Mouse (Mus musculus): Measurements from ENCODE around the gene Ppih. TPM values are rescaled to one million over a fixed set of nuclear protein-coding genes. Genes with fewer than 3 reads are reported as not detected.
A peak's percentile ranks its signal among the peaks of the same experiment; 100 is the strongest.

Gene Ppih
- polyA plus RNA-seq, 1 experiment from 2014 or later, result 91.9 TPM

GRCm38 (mm10) chr4:119333487-119333886 lies 13.1 kb upstream of the Ppih start:
- Histone ChIP-seq H3K9me3 (ENCODE audit: control insufficient read depth, low read length) (no peaks in the 10 kb centered on the region), H3K9ac (ENCODE audit: low read length) (no peak overlapping the region), H3K27me3 (ENCODE audit: control insufficient read depth, insufficient read depth, low read depth, low read length) (no peaks in the 10 kb centered on the region), H3K36me3 (ENCODE audit: control insufficient read depth, insufficient read depth, low read length) (no peaks in the 10 kb centered on the region), H3K4me3 (ENCODE audit: low read length) (no peak overlapping the region), H3K4me2 (ENCODE audit: low read depth, low read length) (no peak overlapping the region), H3K27ac (ENCODE audit: low read length) (no peak overlapping the region), H3K4me1 (replicated peaks; ENCODE audit: control insufficient read depth, insufficient read depth, low read length) (no peaks in the 10 kb centered on the region)
- 80% methylated on average over 6 of the region's 6 CpGs for WGBS
- ATAC-seq (ENCODE audit: low read depth), result no peak

GRCm38 (mm10) chr4:119320896-119321550 lies 677 bp upstream of the Ppih start:
- Histone ChIP-seq H3K9me3 (ENCODE audit: control insufficient read depth, low read length) (no peaks in the 10 kb centered on the region), H3K36me3 (ENCODE audit: control insufficient read depth, insufficient read depth, low read length) (peaks cover 6% of the 10 kb centered on the region), H3K4me1 (replicated peaks; ENCODE audit: control insufficient read depth, insufficient read depth, low read length) (peaks cover 14% of the 10 kb centered on the region), H3K9ac (ENCODE audit: low read length) (peak overlapping the region; percentile 71), H3K27ac (ENCODE audit: low read length) (peak overlapping the region; percentile 84), H3K4me2 (ENCODE audit: low read depth, low read length) (peak overlapping the region; percentile 94), H3K4me3 (ENCODE audit: low read length) (peak overlapping the region; percentile 76), H3K27me3 (ENCODE audit: control insufficient read depth, insufficient read depth, low read depth, low read length) (no peaks in the 10 kb centered on the region)
- ATAC-seq (ENCODE audit: low read depth), result peak; percentile 45; the same call in 1 of the 2 replicates
- 27% methylated on average over 10 of the region's 10 CpGs for WGBS

GRCm38 (mm10) chr4:119313756-119314155 lies 6.6 kb downstream of the Ppih start:
- 93% methylated on average over 1 of the region's 1 CpGs for WGBS
- H3K9ac ChIP-seq (ENCODE audit: low read length), result no peak overlapping the region
- no peak overlapping the region for H3K4me2 ChIP-seq (ENCODE audit: low read depth, low read length)
- ATAC-seq (ENCODE audit: low read depth), result no peak
- H3K9me3 ChIP-seq (ENCODE audit: control insufficient read depth, low read length), result no peaks in the 10 kb centered on the region
- H3K27ac ChIP-seq (ENCODE audit: low read length), result no peak overlapping the region
- no peak overlapping the region for H3K4me3 ChIP-seq (ENCODE audit: low read length)
- peaks cover 32% of the 10 kb centered on the region for H3K36me3 ChIP-seq (ENCODE audit: control insufficient read depth, insufficient read depth, low read length)
- no peaks in the 10 kb centered on the region for H3K27me3 ChIP-seq (ENCODE audit: control insufficient read depth, insufficient read depth, low read depth, low read length)
- H3K4me1 ChIP-seq (replicated peaks; ENCODE audit: control insufficient read depth, insufficient read depth, low read length), result no peaks in the 10 kb centered on the region

- 71% methylated on average over 5 of the region's 5 CpGs for WGBS
- Histone ChIP-seq H3K9ac (ENCODE audit: low read length) (no peak overlapping the region), H3K36me3 (ENCODE audit: control insufficient read depth, insufficient read depth, low read length) (peaks cover 10% of the 10 kb centered on the region), H3K4me3 (ENCODE audit: low read length) (no peak overlapping the region), H3K27me3 (ENCODE audit: control insufficient read depth, insufficient read depth, low read depth, low read length) (no peaks in the 10 kb centered on the region), H3K4me1 (replicated peaks; ENCODE audit: control insufficient read depth, insufficient read depth, low read length) (no peaks in the 10 kb centered on the region), H3K27ac (ENCODE audit: low read length) (no peak overlapping the region), H3K4me2 (ENCODE audit: low read depth, low read length) (no peak overlapping the region), H3K9me3 (ENCODE audit: control insufficient read depth, low read length) (no peaks in the 10 kb centered on the region)
- ATAC-seq (ENCODE audit: low read depth), result no peak
Observed at GRCm38 (mm10) chr4:119305418-119305817, 14.9 kb downstream of the Ppih start.

- no peaks in the 10 kb centered on the region for H3K4me1 ChIP-seq (replicated peaks; ENCODE audit: control insufficient read depth, insufficient read depth, low read length)
- H3K9ac ChIP-seq (ENCODE audit: low read length), result no peak overlapping the region
- H3K27ac ChIP-seq (ENCODE audit: low read length), result no peak overlapping the region
- no peak overlapping the region for H3K4me3 ChIP-seq (ENCODE audit: low read length)
- peaks cover 9% of the 10 kb centered on the region for H3K36me3 ChIP-seq (ENCODE audit: control insufficient read depth, insufficient read depth, low read length)
- H3K27me3 ChIP-seq (ENCODE audit: control insufficient read depth, insufficient read depth, low read depth, low read length), result no peaks in the 10 kb centered on the region
- ATAC-seq (ENCODE audit: low read depth), result no peak
- no peak overlapping the region for H3K4me2 ChIP-seq (ENCODE audit: low read depth, low read length)
- H3K9me3 ChIP-seq (ENCODE audit: control insufficient read depth, low read length), result no peaks in the 10 kb centered on the region
- 82% methylated on average over 8 of the region's 8 CpGs for WGBS
Observed at GRCm38 (mm10) chr4:119303291-119303690, 17.1 kb downstream of the Ppih start.

- Histone ChIP-seq H3K27ac (ENCODE audit: low read length) (no peak overlapping the region), H3K9me3 (ENCODE audit: control insufficient read depth, low read length) (no peaks in the 10 kb centered on the region), H3K4me1 (replicated peaks; ENCODE audit: control insufficient read depth, insufficient read depth, low read length) (no peaks in the 10 kb centered on the region), H3K4me3 (ENCODE audit: low read length) (no peak overlapping the region), H3K9ac (ENCODE audit: low read length) (no peak overlapping the region), H3K36me3 (ENCODE audit: control insufficient read depth, insufficient read depth, low read length) (no peaks in the 10 kb centered on the region; the same call in 1 of the 2 replicates), H3K4me2 (ENCODE audit: low read depth, low read length) (no peak overlapping the region), H3K27me3 (ENCODE audit: control insufficient read depth, insufficient read depth, low read depth, low read length) (no peaks in the 10 kb centered on the region)
- ATAC-seq (ENCODE audit: low read depth), result no peak
- WGBS, result 76% methylated on average over 3 of the region's 3 CpGs
Observed at GRCm38 (mm10) chr4:119301777-119302176, 18.6 kb downstream of the Ppih start.

- Histone ChIP-seq H3K27me3 (ENCODE audit: control insufficient read depth, insufficient read depth, low read depth, low read length) (no peaks in the 10 kb centered on the region), H3K36me3 (ENCODE audit: control insufficient read depth, insufficient read depth, low read length) (no peaks in the 10 kb centered on the region; the same call in 1 of the 2 replicates), H3K4me1 (replicated peaks; ENCODE audit: control insufficient read depth, insufficient read depth, low read length) (no peaks in the 10 kb centered on the region), H3K9ac (ENCODE audit: low read length) (no peak overlapping the region), H3K4me3 (ENCODE audit: low read length) (no peak overlapping the region), H3K4me2 (ENCODE audit: low read depth, low read length) (no peak overlapping the region), H3K27ac (ENCODE audit: low read length) (no peak overlapping the region), H3K9me3 (ENCODE audit: control insufficient read depth, low read length) (no peaks in the 10 kb centered on the region)
- ATAC-seq (ENCODE audit: low read depth), result no peak
- 90% methylated on average over 3 of the region's 3 CpGs for WGBS
Observed at GRCm38 (mm10) chr4:119300761-119301160, 19.6 kb downstream of the Ppih start.

GRCm38 (mm10) chr4:119297361-119297760 lies 23.0 kb downstream of the Ppih start:
- H3K27ac ChIP-seq (ENCODE audit: low read length), result no peak overlapping the region
- H3K4me1 ChIP-seq (replicated peaks; ENCODE audit: control insufficient read depth, insufficient read depth, low read length), result peaks cover 7% of the 10 kb centered on the region
- no peak for ATAC-seq (ENCODE audit: low read depth)
- H3K9ac ChIP-seq (ENCODE audit: low read length), result no peak overlapping the region
- no peak overlapping the region for H3K4me3 ChIP-seq (ENCODE audit: low read length)
- no peaks in the 10 kb centered on the region for H3K9me3 ChIP-seq (ENCODE audit: control insufficient read depth, low read length)
- 70% methylated on average over 2 of the region's 2 CpGs for WGBS
- no peaks in the 10 kb centered on the region; the same call in 1 of the 2 replicates for H3K36me3 ChIP-seq (ENCODE audit: control insufficient read depth, insufficient read depth, low read length)
- H3K27me3 ChIP-seq (ENCODE audit: control insufficient read depth, insufficient read depth, low read depth, low read length), result no peaks in the 10 kb centered on the region
- H3K4me2 ChIP-seq (ENCODE audit: low read depth, low read length), result no peak overlapping the region

- 4% methylated on average over 6 of the region's 6 CpGs for WGBS
- Histone ChIP-seq H3K36me3 (ENCODE audit: control insufficient read depth, insufficient read depth, low read length) (peaks cover 5% of the 10 kb centered on the region), H3K4me2 (ENCODE audit: low read depth, low read length) (peak overlapping the region; percentile 69), H3K4me1 (replicated peaks; ENCODE audit: control insufficient read depth, insufficient read depth, low read length) (peaks cover 10% of the 10 kb centered on the region), H3K9ac (ENCODE audit: low read length) (peak overlapping the region; percentile 85), H3K9me3 (ENCODE audit: control insufficient read depth, low read length) (no peaks in the 10 kb centered on the region), H3K27me3 (ENCODE audit: control insufficient read depth, insufficient read depth, low read depth, low read length) (no peaks in the 10 kb centered on the region), H3K4me3 (ENCODE audit: low read length) (peak overlapping the region; percentile 77), H3K27ac (ENCODE audit: low read length) (peak overlapping the region; percentile 87)
- ATAC-seq (ENCODE audit: low read depth), result no peak
Observed at GRCm38 (mm10) chr4:119295134-119295453, 25.3 kb downstream of the Ppih start.

Data from lung, embryonic 16.5 days (tissue).